Mouse (Mus musculus): ENCODE measurements at regions not wholly inside any gene's neighbourhood (a gene's known extent, or its start where the extent isn't known, plus 50 kb on each side); places are given as distances from the start of the nearest gene placed in this dataset.

DNA sequence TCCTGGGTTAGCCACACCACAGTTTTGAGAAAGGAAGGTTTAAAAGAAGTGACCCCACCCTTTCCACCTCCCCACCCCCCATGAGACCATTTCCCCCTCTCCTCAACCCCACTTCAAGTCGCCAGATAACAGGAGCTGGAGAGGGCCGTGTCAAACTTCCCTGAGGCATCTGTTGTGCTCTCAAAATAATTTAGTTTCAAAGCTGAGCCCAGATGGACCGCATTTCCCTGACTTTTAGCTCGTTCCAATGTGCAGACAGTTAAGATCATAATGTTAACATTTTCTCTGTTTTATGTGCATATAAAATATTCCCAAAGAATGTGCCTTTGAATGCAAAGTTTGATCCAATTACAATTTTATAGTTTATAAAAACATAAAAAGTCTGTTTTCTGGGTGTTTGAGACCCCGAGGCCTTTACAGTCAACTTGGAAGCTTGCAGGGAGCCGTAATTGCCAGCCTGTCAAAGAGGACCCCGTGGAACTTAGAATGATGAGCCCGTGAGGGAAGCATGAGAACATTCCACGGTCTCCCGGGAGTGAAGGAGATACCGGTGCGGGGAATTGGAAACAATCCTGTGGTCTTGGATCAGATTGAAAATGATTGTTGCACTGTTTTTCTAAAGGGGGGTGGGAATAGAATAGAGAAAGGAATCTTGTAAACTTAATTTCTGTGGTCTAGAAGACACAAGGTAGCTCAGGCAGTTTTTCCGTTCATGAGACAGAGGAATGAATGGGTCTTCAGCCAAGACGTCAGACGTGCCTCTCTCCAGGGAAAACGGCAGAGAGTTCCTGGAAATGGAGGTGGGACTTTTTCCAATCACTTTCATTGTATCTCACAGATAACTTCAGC, 903.3 kb downstream of the Mrps31 start:
- DNase-seq = peak; percentile 14

- peak; percentile 64 for DNase-seq
Measured at GRCm38 (mm10) chr8:23319556-23319955, 908.4 kb downstream of the Mrps31 start.

DNA sequence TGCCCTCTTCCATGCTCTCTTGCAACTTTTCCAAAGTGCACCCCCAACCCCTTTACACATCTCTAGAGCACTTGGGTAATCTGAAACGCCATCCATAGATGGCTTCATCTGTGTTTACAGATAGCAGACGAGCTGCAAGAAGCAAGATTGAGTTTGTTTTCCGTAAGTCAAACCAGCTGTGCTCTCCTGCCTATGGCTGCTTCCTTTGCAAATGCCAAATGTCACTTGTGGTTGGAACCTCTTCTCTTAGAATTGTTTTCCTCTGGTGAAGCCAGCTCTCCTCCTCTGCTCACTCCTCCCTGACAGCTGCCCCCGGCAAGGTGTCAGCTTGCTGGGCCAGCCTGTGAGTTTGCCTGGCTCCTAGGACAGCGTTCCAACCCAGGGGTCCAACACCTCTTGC, 910.0 kb downstream of the Mrps31 start:
- DNase-seq = no peak

DNA sequence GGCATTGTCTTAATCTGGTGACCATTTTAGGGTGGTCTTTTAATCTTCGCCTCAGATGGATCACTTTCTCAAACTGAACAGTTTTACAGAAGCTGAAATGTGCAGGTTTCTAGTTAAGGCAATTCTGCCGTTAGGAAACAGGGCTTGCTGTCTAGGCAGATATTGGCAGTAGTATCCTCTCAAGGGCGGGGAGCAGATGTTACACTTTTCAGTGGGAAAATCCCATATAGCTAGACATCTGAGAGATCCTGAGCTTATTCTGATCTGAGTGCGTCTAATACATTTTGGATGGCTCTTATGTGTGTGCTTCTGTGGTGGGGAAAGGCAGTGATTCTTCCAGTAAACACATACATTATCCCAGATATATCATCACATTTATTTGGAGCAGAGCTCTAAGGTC, 916.1 kb downstream of the Mrps31 start:
- DNase-seq = no peak

DNA sequence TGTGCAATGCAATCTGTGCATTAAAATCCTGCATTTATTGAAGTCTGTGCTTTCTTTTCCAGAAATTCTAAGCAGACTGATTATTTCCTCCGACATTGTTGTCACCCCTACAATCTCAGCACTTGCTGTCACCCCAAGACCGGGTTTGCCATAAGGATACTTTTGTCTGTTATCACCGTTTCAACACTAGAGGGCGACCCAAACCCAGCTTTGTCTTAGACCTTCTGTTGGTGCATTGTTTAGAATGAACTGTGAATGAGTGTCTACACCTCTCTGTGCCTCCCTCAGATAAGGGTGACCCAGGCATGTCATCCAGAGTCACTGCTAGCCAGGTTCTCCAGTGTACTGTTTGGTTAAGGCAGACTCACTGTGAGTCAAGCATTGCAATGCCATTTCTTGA, 933.0 kb downstream of the Mrps31 start:
- peak; percentile 40 for DNase-seq

- DNase-seq = no peak
Measured at GRCm38 (mm10) chr8:23351367-23351930, 940.3 kb downstream of the Mrps31 start.

DNA sequence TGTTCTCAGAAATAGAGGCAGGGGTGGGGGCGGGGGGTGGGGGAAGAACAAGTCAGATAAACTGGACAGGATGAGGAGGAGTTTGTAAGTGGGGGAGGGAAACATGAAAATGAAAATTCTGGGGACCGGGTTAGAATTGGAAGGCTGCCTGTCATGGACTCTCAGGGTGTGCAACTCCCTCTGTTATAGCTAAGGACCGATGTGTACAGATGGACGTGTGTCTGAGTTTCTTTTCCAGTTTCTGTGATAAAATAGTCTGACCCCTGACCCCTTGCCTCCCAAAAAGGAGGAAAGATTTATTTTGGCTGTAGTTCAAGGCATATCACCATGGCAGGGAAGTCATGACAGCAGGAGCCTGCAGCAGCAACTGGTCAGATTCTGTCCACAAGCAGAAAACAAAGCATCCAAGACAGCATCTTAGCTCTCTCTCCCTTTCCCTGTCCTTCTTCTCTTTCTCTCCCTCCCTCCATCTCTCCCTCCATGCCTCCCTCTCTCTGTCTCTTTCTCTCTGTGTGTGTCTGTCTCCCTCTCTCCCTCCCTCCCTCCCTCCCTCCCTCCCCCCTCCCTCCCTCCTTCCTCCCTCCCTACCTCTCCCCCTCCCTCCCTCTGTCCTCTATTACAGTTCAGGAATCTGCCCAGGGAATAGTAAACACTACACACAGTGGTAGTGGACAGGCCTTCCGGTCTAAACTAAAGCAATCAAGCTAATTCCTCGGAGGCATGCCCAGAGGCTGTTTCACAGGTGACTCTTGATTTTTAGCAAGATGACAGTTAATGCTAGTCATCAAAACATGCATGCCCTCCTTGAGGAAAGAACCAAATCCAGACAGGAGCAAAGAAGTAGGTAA, 941.3 kb downstream of the Mrps31 start:
- peak; percentile 30 for DNase-seq

GRCm38 (mm10) chr8:23360061-23360622, 949.0 kb downstream of the Mrps31 start:
- no peak for DNase-seq

DNA sequence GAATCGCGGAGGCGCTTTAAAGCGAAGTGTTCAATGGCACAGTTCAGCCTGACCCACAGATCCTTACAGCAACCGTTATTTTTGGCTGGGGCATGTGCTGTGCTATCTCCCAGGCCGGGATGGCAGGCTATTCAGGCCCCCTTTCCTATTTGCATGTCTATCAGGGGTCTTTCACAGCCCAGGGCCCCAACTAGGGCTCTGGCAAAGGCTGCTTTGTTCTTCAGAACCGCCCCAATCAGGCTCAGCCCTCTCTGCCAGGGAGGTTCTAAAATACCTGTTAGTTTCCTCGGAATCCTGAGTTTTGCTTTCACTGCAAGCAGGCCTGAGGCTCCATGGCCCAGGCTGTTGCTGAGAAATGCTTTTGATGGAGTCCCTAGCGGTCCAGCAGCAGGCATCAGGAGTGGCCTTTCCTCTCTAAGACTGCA, 949.7 kb downstream of the Mrps31 start:
- DNase-seq = no peak

All from kidney, postnatal 14 days (tissue).